ENCODE assay signal across 16 mouse cellular contexts in genomic region chr13:14059582-14059981, GRCm38 (mm10).
"Had no signal": no experiment of that assay in that cellular context is flagged by ENCODE, and none has a peak within 500 bp of the region (broad histone marks: within the 10 kb centered on the region; RNA-seq: fewer than 3 reads in every experiment).

No protein-coding gene starts in this region.

- H3K9ac ChIP-seq: neural tube, embryonic 13.5 days; neural tube, embryonic 15.5 days; stomach, embryonic 15.5 days had no signal

- H3K27ac ChIP-seq: neural tube, embryonic 13.5 days; neural tube, embryonic 15.5 days; stomach, embryonic 15.5 days; stomach, postnatal 0 days had no signal

- H3K27me3 ChIP-seq: neural tube, embryonic 13.5 days; neural tube, embryonic 15.5 days; stomach, embryonic 15.5 days had no signal

- H3K4me1 ChIP-seq: stomach, embryonic 15.5 days had no signal

- H3K9me3 ChIP-seq: neural tube, embryonic 13.5 days; neural tube, embryonic 15.5 days; stomach, embryonic 15.5 days had no signal

- DNase-seq: retina, postnatal 1 day; right cerebral cortex, adult 18-20 months; right cerebral cortex, postnatal 14 days; right cerebral cortex, postnatal 25 days; right cerebral cortex, postnatal 4 days; spleen, adult 18-20 months; thymus, adult 18-20 months; thymus, adult 2 months; thymus, postnatal 14 days; thymus, postnatal 25 days; thymus, postnatal 36 days; thymus, postnatal 4 days had no signal

- H3K4me3 ChIP-seq: neural tube, embryonic 13.5 days; neural tube, embryonic 15.5 days; stomach, embryonic 15.5 days had no signal

- H3K4me2 ChIP-seq: neural tube, embryonic 13.5 days; neural tube, embryonic 15.5 days; stomach, embryonic 15.5 days had no signal
